Mouse (Mus musculus) testis, adult 2 months (tissue): ENCODE measurements at regions not wholly inside any gene's neighbourhood (a gene's known extent, or its start where the extent isn't known, plus 50 kb on each side); places are given as distances from the start of the nearest gene placed in this dataset.

Experiments
- H3K27ac ChIP-seq: fragments of 200-500 bp; 2 replicates; pipeline ENCODE4 v1.5.1; 2012; ENCODE audit warnings: low read depth, low read length; ENCODE audit not compliant: control insufficient read depth, insufficient read depth
- H3K27me3 ChIP-seq: fragments of 200-500 bp; 2 replicates; pipeline ENCODE4 v1.6.1; 2012; ENCODE audit warnings: mild to moderate bottlenecking, low read length, moderate library complexity; ENCODE audit not compliant: control insufficient read depth, insufficient read depth
- H3K36me3 ChIP-seq: fragments of 200-500 bp; 2 replicates; pipeline ENCODE4 v1.6.1; 2012; ENCODE audit warnings: mild to moderate bottlenecking, low read length; ENCODE audit not compliant: control insufficient read depth, insufficient read depth
- H3K4me1 ChIP-seq: fragments of 200-500 bp; 2 replicates; pipeline ENCODE4 v1.6.1; 2012; ENCODE audit warnings: low read length; ENCODE audit not compliant: control insufficient read depth, insufficient read depth
- H3K4me3 ChIP-seq: fragments of 200-500 bp; 2 replicates; pipeline ENCODE4 v1.5.1; 2012; ENCODE audit warnings: low read depth, mild to moderate bottlenecking, low read length, moderate library complexity, mixed read lengths; ENCODE audit not compliant: control insufficient read depth
- CTCF ChIP-seq: fragments of 200-500 bp; IDR thresholded peaks from 2 replicates; pipeline ENCODE4 v1.5.1; 2012; ENCODE audit warnings: low read depth, mild to moderate bottlenecking, inconsistent platforms, low read length, moderate library complexity; ENCODE audit not compliant: control insufficient read depth, insufficient read depth, insufficient replicate concordance
- POLR2A ChIP-seq: fragments of 200-500 bp; IDR thresholded peaks from 2 replicates; pipeline ENCODE4 v1.6.1; 2012; ENCODE audit warnings: low read depth, mild to moderate bottlenecking, inconsistent platforms, low read length, moderate library complexity; ENCODE audit not compliant: control insufficient read depth

DNA sequence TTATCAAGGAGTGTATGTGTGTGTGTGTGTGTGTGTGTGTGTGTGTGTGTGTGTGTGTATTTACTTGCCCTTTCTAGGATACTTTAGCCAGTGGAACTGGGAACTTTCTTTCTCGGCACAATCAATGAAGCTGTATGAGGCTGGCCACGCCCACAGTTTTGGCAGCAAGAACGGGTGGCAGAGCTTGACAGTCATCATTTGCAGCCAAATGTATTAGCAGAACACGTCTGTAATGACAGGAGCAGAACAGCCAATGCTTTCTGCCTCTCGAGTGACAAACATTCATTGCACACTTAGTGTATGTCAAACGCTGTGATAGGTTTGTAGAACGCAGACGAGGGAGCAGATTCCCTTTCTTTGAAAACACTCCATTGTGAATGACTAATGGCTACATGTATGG lies 221.4 kb upstream of the Pou3f3 start:
- Histone ChIP-seq H3K36me3 (no peaks in the 10 kb centered on the region), H3K27ac (no peak overlapping the region), H3K27me3 (no peaks in the 10 kb centered on the region), H3K4me3 (no peak overlapping the region), H3K4me1 (no peaks in the 10 kb centered on the region)
- TF ChIP-seq CTCF (no peak), POLR2A (no peak)

DNA sequence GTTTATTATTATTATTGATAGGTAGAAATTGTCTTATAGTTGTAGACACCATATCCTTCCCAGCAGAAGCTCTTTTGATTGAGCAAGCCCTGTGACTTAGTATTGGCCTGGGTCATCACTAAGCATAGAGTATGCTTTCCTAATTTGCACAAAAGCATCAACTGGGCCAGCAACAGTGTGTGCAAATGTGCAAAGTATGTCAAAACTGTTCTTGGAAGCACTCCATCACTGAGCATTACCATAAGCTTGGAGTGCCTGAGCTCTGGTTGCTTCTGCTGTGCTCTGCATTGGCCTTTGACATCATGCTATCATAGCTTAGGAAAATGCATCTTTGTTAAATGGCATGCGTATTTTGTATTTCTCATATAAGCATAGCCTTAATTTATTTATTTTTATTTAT lies 220.7 kb upstream of the Pou3f3 start:
- no peak overlapping the region for H3K27ac ChIP-seq
- TF ChIP-seq CTCF (no peak), POLR2A (no peak)
- H3K4me3 ChIP-seq: no peak overlapping the region
- H3K36me3 ChIP-seq: no peaks in the 10 kb centered on the region
- no peaks in the 10 kb centered on the region for H3K4me1 ChIP-seq
- no peaks in the 10 kb centered on the region for H3K27me3 ChIP-seq

DNA sequence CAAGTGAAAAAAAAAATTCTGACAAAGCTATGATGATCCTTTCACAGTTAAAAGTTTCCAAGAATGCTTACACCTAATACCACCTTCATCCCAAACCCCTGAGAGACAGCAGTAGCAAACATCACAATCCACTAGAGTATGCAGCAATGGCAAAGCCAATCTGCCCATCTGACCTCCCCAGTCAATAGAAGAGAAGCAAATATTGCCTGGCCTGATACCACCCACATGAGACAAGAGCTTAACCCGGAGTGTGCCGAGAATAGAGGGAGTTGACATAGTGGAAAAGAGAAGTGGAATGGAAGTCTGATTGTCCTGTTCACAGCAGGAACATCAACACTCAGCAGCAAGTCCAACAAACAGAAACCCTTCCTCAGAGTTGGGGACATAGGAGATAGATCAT lies 219.9 kb upstream of the Pou3f3 start:
- TF ChIP-seq CTCF: no peak
- H3K4me3 ChIP-seq: no peak overlapping the region
- no peaks in the 10 kb centered on the region for H3K36me3 ChIP-seq
- H3K4me1 ChIP-seq: no peaks in the 10 kb centered on the region
- H3K27ac ChIP-seq: no peak overlapping the region
- H3K27me3 ChIP-seq: no peaks in the 10 kb centered on the region

DNA sequence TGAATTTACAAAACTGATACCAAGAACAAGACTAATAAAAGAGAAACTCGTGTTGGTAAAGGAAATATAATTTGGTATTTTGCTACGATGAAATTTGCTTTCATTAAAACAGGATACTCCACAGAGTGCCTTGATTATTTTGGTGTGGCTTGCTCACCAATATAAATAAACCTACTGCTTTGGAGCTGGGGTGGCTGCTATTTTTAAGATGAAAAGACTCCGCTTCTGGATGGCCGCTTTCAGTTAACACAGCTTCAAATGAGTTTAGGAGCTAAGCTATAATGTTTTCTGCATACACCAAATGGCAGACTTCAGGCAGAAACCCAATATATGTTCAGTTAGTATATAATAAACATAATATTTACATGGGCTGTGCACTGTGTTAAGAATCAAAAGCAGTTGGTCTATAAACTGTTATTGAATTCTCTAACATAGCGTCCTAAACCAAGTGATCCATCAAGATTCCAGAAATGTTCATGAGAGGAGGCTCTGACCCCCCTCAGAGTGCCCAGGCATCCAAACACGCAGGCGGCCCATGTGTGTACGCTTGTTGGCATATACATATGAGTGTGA lies 215.1 kb upstream of the Pou3f3 start:
- no peaks in the 10 kb centered on the region for H3K27me3 ChIP-seq
- no peak for TF ChIP-seq CTCF
- no peak for TF ChIP-seq POLR2A
- H3K4me3 ChIP-seq: no peak overlapping the region
- H3K27ac ChIP-seq: no peak overlapping the region
- H3K36me3 ChIP-seq: no peaks in the 10 kb centered on the region
- H3K4me1 ChIP-seq: no peaks in the 10 kb centered on the region

DNA sequence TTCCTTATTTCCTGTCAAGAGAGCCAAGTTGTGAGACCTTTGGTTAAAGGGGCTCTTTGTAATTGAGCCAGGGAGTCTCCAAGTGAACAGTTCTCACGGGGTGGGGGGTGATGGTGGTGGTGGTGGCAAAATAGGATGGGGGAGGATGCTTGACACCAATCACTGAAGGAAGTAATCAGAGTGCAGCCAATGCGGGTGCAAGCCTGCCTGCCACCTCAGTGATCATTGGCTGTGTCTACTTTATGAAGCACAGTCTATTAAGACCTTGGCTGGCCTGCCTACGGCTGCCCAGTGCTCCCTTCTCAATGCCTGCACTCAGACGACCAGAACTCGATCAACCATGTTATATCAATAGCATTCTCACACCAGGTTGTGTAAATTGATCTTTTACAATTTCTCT lies 206.0 kb upstream of the Pou3f3 start:
- no peak overlapping the region for H3K4me3 ChIP-seq
- peaks cover 3% of the 10 kb centered on the region; the same call in 1 of the 2 replicates for H3K4me1 ChIP-seq
- no peaks in the 10 kb centered on the region for H3K36me3 ChIP-seq
- H3K27ac ChIP-seq: no peak overlapping the region
- TF ChIP-seq POLR2A (no peak), CTCF (no peak)
- no peaks in the 10 kb centered on the region for H3K27me3 ChIP-seq

DNA sequence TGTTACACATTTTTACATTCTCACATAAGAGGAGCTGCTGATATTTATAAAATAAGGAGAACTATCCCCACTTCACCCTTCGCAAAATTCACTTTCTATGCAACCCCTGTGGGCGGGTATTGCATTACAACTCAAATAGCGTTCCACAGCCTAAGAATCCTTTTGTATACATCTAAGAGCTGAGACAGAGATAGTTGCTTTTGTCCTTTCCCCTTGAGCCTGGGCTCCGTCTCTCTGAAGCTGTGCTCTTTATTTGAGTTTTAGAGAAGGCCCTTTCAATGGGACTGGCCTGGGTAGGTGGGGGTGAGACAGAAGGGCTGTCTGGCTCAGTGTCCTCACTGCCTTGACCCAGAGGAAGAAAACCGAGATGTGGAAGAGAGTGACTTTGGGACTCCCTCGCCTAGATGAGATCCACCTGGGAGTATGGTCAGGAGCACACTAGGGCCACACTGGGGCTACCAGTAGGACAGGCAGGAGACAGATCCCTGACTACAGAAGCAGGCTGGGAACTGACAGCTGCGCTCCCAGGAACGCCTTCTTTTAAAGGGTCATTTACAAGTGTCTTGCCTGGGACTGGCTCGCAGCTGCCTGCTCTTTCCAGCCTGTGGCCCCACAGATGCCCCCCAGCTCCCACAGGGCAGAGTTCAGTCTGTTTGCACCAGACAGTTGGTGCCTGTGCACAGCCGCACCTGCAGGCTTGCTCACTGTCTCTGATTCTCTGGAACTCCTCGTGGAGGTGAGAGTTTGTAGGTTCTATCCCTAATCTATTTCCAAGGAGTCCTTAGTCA lies 204.5 kb upstream of the Pou3f3 start:
- TF ChIP-seq POLR2A (no peak), CTCF (no peak)
- no peak overlapping the region for H3K27ac ChIP-seq

DNA sequence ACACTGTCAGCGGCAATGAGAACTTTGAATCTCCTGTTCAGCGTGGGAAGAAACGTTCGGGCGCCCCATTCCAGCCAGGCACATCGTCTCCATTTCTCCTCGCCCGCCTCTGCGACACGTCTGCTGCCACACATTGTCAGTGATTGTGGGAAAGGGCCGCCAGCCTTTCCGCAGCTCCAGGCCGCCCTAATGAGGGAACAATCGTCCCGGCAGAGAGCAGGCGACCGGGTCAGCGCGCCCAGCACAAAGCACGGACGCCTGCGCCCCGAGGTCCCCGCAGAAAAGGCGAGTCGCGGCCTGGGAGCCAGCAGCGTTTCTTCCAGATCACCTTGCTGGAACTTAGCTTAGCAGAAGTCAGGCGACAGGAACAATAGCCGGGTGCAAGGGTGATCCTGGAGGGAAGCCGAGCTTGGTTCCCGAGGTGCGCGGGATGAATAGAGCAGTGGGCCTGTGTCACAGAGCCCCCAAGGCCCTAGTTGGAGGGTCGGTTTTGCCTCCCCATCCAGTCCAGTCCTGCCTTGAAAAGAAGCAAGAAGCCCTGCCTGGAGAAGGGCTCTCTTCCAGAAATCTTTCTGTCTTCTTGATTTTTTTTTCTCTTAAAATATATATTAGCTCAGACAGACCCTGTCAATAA lies 203.8 kb upstream of the Pou3f3 start:
- Histone ChIP-seq H3K4me3 (peak overlapping the region; percentile 51; the same call in 1 of the 2 replicates), H3K27me3 (no peaks in the 10 kb centered on the region), H3K36me3 (no peaks in the 10 kb centered on the region), H3K4me1 (peaks cover 3% of the 10 kb centered on the region; the same call in 1 of the 2 replicates), H3K27ac (no peak overlapping the region)
- TF ChIP-seq CTCF (no peak), POLR2A (no peak)

More for the DNA sequence above, 204.5 kb upstream of the Pou3f3 start:
- H3K4me1 ChIP-seq: peaks cover 3% of the 10 kb centered on the region; the same call in 1 of the 2 replicates
- H3K27me3 ChIP-seq: no peaks in the 10 kb centered on the region
- H3K36me3 ChIP-seq: no peaks in the 10 kb centered on the region
- H3K4me3 ChIP-seq: no peak overlapping the region

DNA sequence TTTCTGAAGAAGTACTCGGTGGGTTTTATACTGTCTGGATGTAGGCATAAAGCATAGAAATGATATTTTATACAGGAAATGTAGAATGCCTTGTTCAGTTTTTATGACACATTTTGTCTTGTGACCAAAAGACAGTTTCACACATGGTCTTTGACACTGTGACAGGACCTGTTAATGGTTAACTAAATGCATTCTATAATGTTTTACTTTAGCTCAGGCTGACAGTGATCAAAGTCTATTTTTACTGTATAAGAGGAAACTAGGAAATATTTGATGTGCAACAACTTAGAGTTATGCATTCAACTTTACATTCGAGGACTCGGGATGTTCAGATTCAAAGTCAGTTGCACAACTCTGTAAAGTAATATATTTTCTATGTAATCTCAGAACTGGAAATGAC lies 199.5 kb upstream of the Pou3f3 start:
- H3K4me3 ChIP-seq: no peak overlapping the region
- no peaks in the 10 kb centered on the region for H3K27me3 ChIP-seq
- H3K36me3 ChIP-seq: no peaks in the 10 kb centered on the region
- TF ChIP-seq POLR2A (no peak), CTCF (no peak)
- H3K27ac ChIP-seq: no peak overlapping the region
- peaks cover 3% of the 10 kb centered on the region; the same call in 1 of the 2 replicates for H3K4me1 ChIP-seq
